Mouse (Mus musculus): ENCODE data around the gene Tra2a.

GRCm38 (mm10) chr6:49219001-49219560 lies 44.8 kb downstream of the Tra2a start:
- no peak for TF ChIP-seq POLR2A (IDR thresholded peaks at IDR 0.05; ENCODE audit: low read depth, low read length)
- no peak for TF ChIP-seq KAT2A (IDR thresholded peaks at IDR 0.05; ENCODE audit: insufficient replicate concordance, low read length)
- no peak for TF ChIP-seq CTCF (conservative IDR thresholded peaks at IDR 0.05 in 1 of 2, IDR thresholded peaks at IDR 0.05 in 1 of 2; ENCODE audit: low read depth in 2 of 2, low read length in 2 of 2)
- no peak for TF ChIP-seq E2F4 (IDR thresholded peaks at IDR 0.05; ENCODE audit: insufficient replicate concordance, low read depth, low read length)
- TF ChIP-seq USF1 (IDR thresholded peaks at IDR 0.05; ENCODE audit: low read depth, low read length), result no peak
- no peak for TF ChIP-seq UBTF (IDR thresholded peaks at IDR 0.05; ENCODE audit: low read depth, low read length)
- TF ChIP-seq IRF4 (IDR thresholded peaks at IDR 0.05; ENCODE audit: low read depth, low read length), result no peak
- no peak for TF ChIP-seq MAZ (IDR thresholded peaks at IDR 0.05; ENCODE audit: low read depth, low read length)
